Mouse (Mus musculus) kidney, adult 2 months (tissue): ENCODE results near the gene Gm49711. TPM values are rescaled to one million over a fixed set of nuclear protein-coding genes. Genes with fewer than 3 reads are reported as not detected.

Experiments used
- DNase-seq: peaks from one replicate; pipeline ENCODE4 v3.0.0; 2021
- H3K27ac ChIP-seq: fragments of 200-500 bp; 2 replicates; pipeline ENCODE4 v1.5.1; 2012; ENCODE audit warnings: low read depth, low read length, control low read depth, inconsistent platforms; ENCODE audit not compliant: insufficient read depth
- H3K27me3 ChIP-seq: fragments of 200-500 bp; replicated peaks from 2 replicates; pipeline ENCODE4 v1.6.1; 2012; ENCODE audit warnings: mild to moderate bottlenecking, moderate library complexity, low read length, inconsistent platforms; ENCODE audit not compliant: control insufficient read depth, insufficient read depth
- H3K36me3 ChIP-seq: fragments of 200-500 bp; 2 replicates; pipeline ENCODE4 v1.6.1; 2012; ENCODE audit warnings: mild to moderate bottlenecking, moderate library complexity, low read length, inconsistent platforms; ENCODE audit not compliant: control insufficient read depth, insufficient read depth
- H3K4me1 ChIP-seq: fragments of 200-500 bp; 2 replicates; pipeline ENCODE4 v1.6.1; 2011; ENCODE audit warnings: low read length; ENCODE audit not compliant: control insufficient read depth, insufficient read depth
- H3K4me3 ChIP-seq: fragments of 200-500 bp; 2 replicates; pipeline ENCODE4 v1.5.1; 2011; ENCODE audit warnings: mild to moderate bottlenecking, low read depth, low read length, control low read depth; ENCODE audit not compliant: insufficient read depth
- CTCF ChIP-seq: fragments of 200-500 bp; conservative IDR thresholded peaks from 2 replicates; pipeline ENCODE4 v1.5.1; 2011; ENCODE audit warnings: low read depth, mild to moderate bottlenecking, control low read depth, low read length, moderate library complexity, mixed read lengths; ENCODE audit not compliant: insufficient read depth, insufficient read length
- POLR2A ChIP-seq: fragments of 200-500 bp; IDR thresholded peaks from one replicate; pipeline ENCODE4 v1.6.1; 2011; ENCODE audit warnings: low read depth, low read length, control low read depth
- WGBS: fragments of 180-500 bp; shearing (Covaris S2); methylation state at CpG from one replicate; pipeline ENCODE4 v1.1.7; 2018; 5-methylcytosine and 5-hydroxymethylcytosine counted together
- polyA plus RNA-seq: library from polyadenylated mRNA; depleted of rRNA; stranded (reverse); fragments of >200 nt; gene quantifications from 2 replicates; pipeline ENCODE4 v1.2.3, GENCODE M21; 2012

Gm49711 gene
- polyA plus RNA-seq, 1 experiment: not detected

DNA sequence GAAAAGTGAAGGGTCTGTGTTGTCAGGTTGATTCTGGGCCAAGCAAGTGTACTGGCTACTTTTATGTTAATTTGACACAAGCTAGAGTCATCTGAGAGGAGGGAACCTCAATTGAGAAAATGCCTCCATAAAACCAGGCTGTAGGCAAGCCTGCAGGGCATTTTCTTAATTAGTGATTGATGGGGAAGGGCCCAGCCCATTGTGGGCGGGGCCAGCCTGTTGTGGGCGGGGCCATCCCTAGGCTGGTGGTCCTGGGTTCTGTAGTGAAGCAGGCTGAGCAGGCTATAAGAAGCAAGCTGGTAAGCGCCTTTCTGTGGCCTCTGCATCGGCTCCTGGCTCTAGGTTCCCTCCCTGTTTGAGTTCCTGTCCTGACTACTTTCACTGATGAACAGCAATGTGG, 69.1 kb downstream of the Gm49711 start:
- TF ChIP-seq CTCF: no peak
- no peak for TF ChIP-seq POLR2A
- H3K4me1 ChIP-seq: no peaks in the 10 kb centered on the region
- no peak overlapping the region for H3K4me3 ChIP-seq
- DNase-seq: no peak
- no peak overlapping the region for H3K27ac ChIP-seq
- H3K27me3 ChIP-seq: no peaks in the 10 kb centered on the region
- 52% methylated on average over 4 of the region's 4 CpGs for WGBS
- H3K36me3 ChIP-seq: no peaks in the 10 kb centered on the region

DNA sequence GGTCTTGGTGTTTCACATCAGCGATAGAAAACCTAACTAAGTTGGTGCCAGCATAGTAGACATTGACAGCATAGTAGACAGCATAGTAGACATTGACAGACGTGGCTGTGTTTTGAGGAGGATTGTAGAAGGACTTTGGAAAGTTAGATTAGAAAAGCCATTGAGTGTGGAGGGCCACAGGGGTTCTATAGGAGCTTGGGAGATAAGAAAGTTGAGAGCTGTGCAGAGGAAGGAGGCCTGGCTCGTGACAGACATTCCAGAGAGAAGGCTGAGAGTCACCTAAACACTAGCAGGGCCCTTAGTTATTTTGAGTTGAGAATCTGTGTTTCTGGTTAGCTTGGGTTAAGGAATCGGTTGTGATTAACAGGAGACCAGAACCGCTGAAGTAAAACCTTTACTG, 69.5 kb downstream of the Gm49711 start:
- no peaks in the 10 kb centered on the region for H3K27me3 ChIP-seq
- no peak for DNase-seq
- H3K27ac ChIP-seq: no peak overlapping the region
- no peaks in the 10 kb centered on the region for H3K36me3 ChIP-seq
- TF ChIP-seq POLR2A (no peak), CTCF (no peak)
- H3K4me3 ChIP-seq: no peak overlapping the region
- WGBS: 87% methylated on average over 5 of the region's 5 CpGs
- H3K4me1 ChIP-seq: no peaks in the 10 kb centered on the region

DNA sequence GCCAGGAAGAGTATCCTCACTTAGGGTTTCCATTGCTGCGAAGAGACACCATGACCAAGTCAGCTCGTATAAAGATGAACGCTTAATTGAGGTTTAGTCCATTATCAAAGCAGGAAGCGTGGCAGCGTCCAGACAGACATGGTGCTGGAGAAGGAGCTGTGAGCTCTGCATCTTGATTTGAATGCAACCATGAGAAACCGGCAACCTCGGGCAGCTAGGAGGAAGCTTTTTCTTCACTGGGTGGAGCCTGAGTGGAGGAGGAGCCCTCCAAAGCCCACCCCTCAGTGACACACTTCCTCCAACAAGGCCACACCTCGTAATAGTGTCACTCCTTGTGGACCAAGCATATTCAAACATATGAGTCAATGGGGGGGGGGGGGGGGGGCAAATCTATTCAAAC, 71.7 kb downstream of the Gm49711 start:
- no peak overlapping the region for H3K27ac ChIP-seq
- whole genome bisulfite sequencing: 92% methylated on average over 8 of the region's 8 CpGs

DNA sequence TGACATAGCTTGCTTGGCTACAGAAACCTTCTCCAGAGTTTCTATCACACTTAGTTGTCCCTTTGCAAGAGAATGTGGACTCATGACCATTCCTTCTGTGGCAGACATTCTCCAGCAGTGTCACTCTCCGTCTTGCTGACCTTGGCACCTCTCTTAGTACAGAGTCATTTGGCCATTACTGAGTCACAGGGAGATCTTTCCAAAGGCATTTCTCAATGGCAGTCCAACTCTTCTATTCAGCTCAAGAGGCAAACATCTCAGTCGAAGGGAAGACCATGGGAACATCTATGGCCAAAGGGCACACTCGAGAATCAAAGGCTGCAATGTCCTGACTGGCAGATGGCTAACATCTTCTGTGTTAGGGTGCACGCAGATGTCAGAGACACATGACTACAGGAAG, 74.4 kb downstream of the Gm49711 start:
- TF ChIP-seq POLR2A: no peak
- 89% methylated on average over 4 of the region's 4 CpGs for WGBS
- Histone ChIP-seq H3K4me1 (no peaks in the 10 kb centered on the region), H3K36me3 (no peaks in the 10 kb centered on the region), H3K4me3 (no peak overlapping the region), H3K27me3 (no peaks in the 10 kb centered on the region), H3K27ac (no peak overlapping the region)
- no peak for DNase-seq

More for the DNA sequence above, 71.7 kb downstream of the Gm49711 start:
- H3K4me1 ChIP-seq: no peaks in the 10 kb centered on the region
- H3K27me3 ChIP-seq: no peaks in the 10 kb centered on the region
- no peak overlapping the region for H3K4me3 ChIP-seq
- no peak for DNase-seq
- H3K36me3 ChIP-seq: no peaks in the 10 kb centered on the region
- TF ChIP-seq POLR2A (no peak), CTCF (no peak)

DNA sequence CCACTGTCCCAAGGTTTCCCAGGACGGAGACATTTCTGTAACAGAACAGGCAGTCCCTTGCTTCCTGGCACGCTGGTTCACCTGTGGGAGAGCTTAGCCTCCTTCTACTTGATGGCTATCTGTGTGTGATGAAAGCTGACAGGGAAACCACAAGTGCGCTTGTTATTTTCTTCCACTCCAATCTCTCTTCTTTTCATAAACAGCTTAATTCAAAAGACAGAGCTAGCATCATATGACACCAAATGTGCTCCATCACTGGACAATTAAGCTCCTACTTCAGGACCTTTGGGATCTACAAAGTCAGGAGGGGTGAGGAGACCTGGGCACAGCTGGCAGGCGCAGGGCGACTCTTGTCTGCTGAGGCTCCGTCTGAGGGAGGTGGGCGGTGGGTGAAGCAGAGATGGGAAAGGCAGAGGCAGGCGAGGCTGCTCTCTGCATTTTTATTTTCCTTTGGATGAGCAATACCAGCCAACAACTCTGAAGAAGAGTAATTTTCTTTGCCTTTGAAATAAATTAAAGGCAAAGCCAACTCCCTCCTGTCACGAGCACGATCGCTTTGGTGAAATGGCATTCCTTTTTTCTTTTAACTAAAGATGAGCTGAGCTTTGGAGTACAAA, 76.1 kb downstream of the Gm49711 start:
- WGBS: 78% methylated on average over 11 of the region's 11 CpGs
- no peak for DNase-seq
- no peak for TF ChIP-seq CTCF
- TF ChIP-seq POLR2A: no peak
- H3K27ac ChIP-seq: no peak overlapping the region
- no peaks in the 10 kb centered on the region for H3K36me3 ChIP-seq
- H3K27me3 ChIP-seq: no peaks in the 10 kb centered on the region
- no peaks in the 10 kb centered on the region for H3K4me1 ChIP-seq
- H3K4me3 ChIP-seq: no peak overlapping the region

DNA sequence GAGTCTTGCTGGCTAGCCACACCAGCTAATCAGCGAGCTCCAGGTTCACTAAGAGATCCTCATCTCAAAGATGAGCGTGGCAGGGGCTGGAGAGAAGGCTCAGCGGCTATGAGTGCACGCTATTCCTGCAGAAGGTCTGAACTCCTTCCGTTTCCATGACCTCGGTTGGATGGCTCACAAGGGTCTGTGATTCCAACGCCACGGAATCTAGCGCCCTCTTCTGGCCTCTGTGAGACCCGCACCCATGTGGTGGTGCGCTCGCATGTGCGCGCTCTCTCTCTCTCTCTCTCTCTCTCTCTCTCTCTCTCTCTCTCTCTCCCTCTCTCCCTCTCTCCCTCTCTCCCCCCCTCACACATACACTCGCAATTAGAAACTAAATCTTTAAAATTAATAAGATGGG, 78.2 kb downstream of the Gm49711 start:
- TF ChIP-seq POLR2A (no peak), CTCF (no peak)
- no peak for DNase-seq
- no peaks in the 10 kb centered on the region for H3K4me1 ChIP-seq

DNA sequence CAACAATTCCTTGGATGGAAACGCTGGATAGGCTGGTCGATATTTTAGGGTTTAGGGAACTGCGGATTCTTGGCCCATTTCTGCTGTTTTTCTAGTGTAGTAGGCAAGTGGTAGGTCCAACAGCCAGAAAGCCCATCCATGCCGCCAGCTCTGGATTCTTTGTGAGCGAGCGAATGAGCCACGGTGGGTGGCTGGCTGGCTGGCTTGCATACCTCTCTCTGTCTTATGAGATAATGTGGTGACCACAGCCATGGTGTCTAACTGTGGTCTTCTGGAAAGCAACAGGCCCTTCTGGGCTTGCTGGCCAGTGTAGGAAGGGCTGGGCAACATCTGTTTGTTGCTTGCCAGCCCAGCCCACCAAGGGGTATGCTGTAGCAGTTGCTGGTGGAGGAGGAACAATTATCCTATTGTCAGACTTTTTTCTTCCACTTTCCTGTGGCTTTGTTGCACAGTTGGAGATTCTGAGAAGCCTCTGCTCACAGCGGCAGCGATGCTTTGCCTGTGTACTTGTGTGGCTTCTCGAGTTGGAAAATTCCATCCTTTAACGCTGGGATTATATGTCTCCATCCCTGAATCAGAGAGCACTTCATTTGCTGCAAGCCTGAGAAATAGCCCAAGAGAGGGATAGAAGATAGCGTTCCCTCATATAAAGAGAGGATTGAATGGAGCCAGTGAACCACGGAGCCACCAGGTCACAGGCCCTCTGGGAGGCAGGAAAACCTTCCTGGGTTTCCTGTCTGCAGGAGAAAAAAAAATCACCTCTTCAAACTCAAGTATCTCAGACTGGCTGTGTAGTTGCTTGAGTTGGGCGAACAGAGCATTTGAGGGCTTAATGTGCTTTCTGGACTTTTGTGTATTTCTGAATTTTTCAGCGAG, 81.5 kb downstream of the Gm49711 start:
- no peak overlapping the region for H3K27ac ChIP-seq
- no peak overlapping the region for H3K4me3 ChIP-seq
- no peaks in the 10 kb centered on the region for H3K4me1 ChIP-seq
- no peaks in the 10 kb centered on the region for H3K36me3 ChIP-seq
- WGBS: 65% methylated on average over 15 of the region's 15 CpGs
- TF ChIP-seq POLR2A (no peak), CTCF (no peak)
- no peaks in the 10 kb centered on the region for H3K27me3 ChIP-seq
- DNase-seq: no peak

More for the DNA sequence above, 78.2 kb downstream of the Gm49711 start:
- H3K27me3 ChIP-seq: no peaks in the 10 kb centered on the region
- H3K27ac ChIP-seq: no peak overlapping the region
- H3K36me3 ChIP-seq: no peaks in the 10 kb centered on the region
- H3K4me3 ChIP-seq: no peak overlapping the region
- 92% methylated on average over 15 of the region's 15 CpGs for WGBS
